Mouse (Mus musculus): Measurements from ENCODE around the gene Blm. TPM values are rescaled to one million over a fixed set of nuclear protein-coding genes. Genes with fewer than 3 reads are reported as not detected.

Gene Blm
- polyA plus RNA-seq, 1 experiment from 2014 or later = 10.1 TPM

- H3K4me3 ChIP-seq = no peak overlapping the region
- H3K27me3 ChIP-seq (replicated peaks) = no peaks in the 10 kb centered on the region; the same call in 1 of the 2 replicates
- no peaks in the 10 kb centered on the region for H3K36me3 ChIP-seq (replicated peaks)
- no peak for ATAC-seq (replicated peaks)
- no peak overlapping the region for H3K4me2 ChIP-seq
- peaks cover 4% of the 10 kb centered on the region; the same call in 1 of the 2 replicates for H3K4me1 ChIP-seq
- H3K9ac ChIP-seq = no peak overlapping the region
- no peaks in the 10 kb centered on the region for H3K9me3 ChIP-seq
- WGBS = 75% methylated on average over 9 of the region's 9 CpGs
- H3K27ac ChIP-seq = no peak overlapping the region
Observed at GRCm38 (mm10) chr7:80407712-80408111, 127.2 kb downstream of the Blm start.

DNA sequence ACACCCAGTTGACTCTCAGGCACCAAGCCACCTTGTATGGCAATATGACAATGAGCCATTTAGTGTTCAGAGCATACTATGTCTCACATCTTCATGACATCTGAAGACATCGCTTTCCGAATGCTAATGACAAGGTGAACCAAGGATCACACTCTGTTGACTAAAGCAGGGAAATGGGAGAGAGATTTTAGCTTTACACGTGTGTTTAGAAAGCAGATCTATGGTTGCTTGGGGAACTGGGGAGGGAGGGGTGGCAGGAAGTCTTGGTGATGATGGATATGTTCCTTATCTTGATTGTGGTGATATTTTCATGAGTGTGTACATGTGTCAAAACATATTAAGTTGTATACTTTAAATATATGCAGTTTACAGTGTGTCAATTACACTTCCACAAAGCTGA, 128.7 kb downstream of the Blm start:
- WGBS = 96% methylated on average over 3 of the region's 3 CpGs

GRCm38 (mm10) chr7:80405188-80405695, 129.7 kb downstream of the Blm start, which contains the start of gene Furin:
Furin (minus strand) TSS chr7:80405436.
- no peaks in the 10 kb centered on the region for H3K36me3 ChIP-seq (replicated peaks)
- no peaks in the 10 kb centered on the region; the same call in 1 of the 2 replicates for H3K27me3 ChIP-seq (replicated peaks)
- H3K4me1 ChIP-seq = peaks cover 20% of the 10 kb centered on the region
- H3K4me3 ChIP-seq = no peak within 1 kb of the TSS
- H3K4me2 ChIP-seq = no peak within 1 kb of the TSS
- no peak within 1 kb of the TSS for H3K27ac ChIP-seq
- no peak for ATAC-seq (replicated peaks)
- H3K9me3 ChIP-seq = no peaks in the 10 kb centered on the region
- 80% methylated on average over 9 of the region's 9 CpGs for WGBS
- H3K9ac ChIP-seq = no peak within 1 kb of the TSS

More for the DNA sequence above, 128.7 kb downstream of the Blm start:
- no peak overlapping the region for H3K4me3 ChIP-seq
- no peak overlapping the region for H3K27ac ChIP-seq
- no peak overlapping the region for H3K9ac ChIP-seq
- H3K4me1 ChIP-seq = peaks cover 11% of the 10 kb centered on the region
- H3K9me3 ChIP-seq = no peaks in the 10 kb centered on the region
- ATAC-seq (replicated peaks) = no peak
- no peaks in the 10 kb centered on the region for H3K36me3 ChIP-seq (replicated peaks)
- H3K4me2 ChIP-seq = no peak overlapping the region
- H3K27me3 ChIP-seq (replicated peaks) = no peaks in the 10 kb centered on the region; the same call in 1 of the 2 replicates

Other genes with a start within 250 kb of the Blm start
- 33.8 and 39.8 TPM in 2 replicates for gene Prc1, start 240.7 kb downstream of the Blm start, polyA plus RNA-seq (2015; fragmentation: Nextera tagmentation; extraction: Ambion mirVana)
- gene Rccd1, start 210.7 kb downstream of the Blm start, polyA plus RNA-seq (2015; fragmentation: Nextera tagmentation; extraction: Ambion mirVana) = 10.5 and 13.9 TPM in 2 replicates
- gene Unc45a, start 194.1 kb downstream of the Blm start, polyA plus RNA-seq (2015; fragmentation: Nextera tagmentation; extraction: Ambion mirVana) = 60.2 and 62.0 TPM in 2 replicates
- gene Hddc3, start 192.0 kb downstream of the Blm start, polyA plus RNA-seq (2015; fragmentation: Nextera tagmentation; extraction: Ambion mirVana) = 22.1 and 26.4 TPM in 2 replicates
- gene Man2a2, start 163.7 kb downstream of the Blm start, polyA plus RNA-seq (2015; fragmentation: Nextera tagmentation; extraction: Ambion mirVana) = 26.4 and 28.2 TPM in 2 replicates
- 4.4 and 4.8 TPM in 2 replicates for gene Fes, start 147.2 kb downstream of the Blm start, polyA plus RNA-seq (2015; fragmentation: Nextera tagmentation; extraction: Ambion mirVana)
- gene Furin, start 129.7 kb downstream of the Blm start, polyA plus RNA-seq (2015; fragmentation: Nextera tagmentation; extraction: Ambion mirVana) = 5.7 and 6.3 TPM in 2 replicates
- 15.6 and 15.7 TPM in 2 replicates for gene Crtc3, start 153.8 kb upstream of the Blm start, polyA plus RNA-seq (2015; fragmentation: Nextera tagmentation; extraction: Ambion mirVana)